Mouse (Mus musculus) intestine, embryonic 14.5 days (tissue): ENCODE measurements around the gene Lars2. TPM values are rescaled to one million over a fixed set of nuclear protein-coding genes. Genes with fewer than 3 reads are reported as not detected.
A peak's percentile ranks its signal among the peaks of the same experiment; 100 is the strongest.

Source experiments
- ATAC-seq: fragments of 200-750 bp; cut with Nextera tagmentation; replicated peaks from 2 replicates; pipeline ENCODE4 v1.8.0; 2017; ENCODE audit warnings: low read depth, moderate number of reproducible peaks, moderate TSS enrichment, moderate library complexity; ENCODE audit not compliant: low FRiP score, low TSS enrichment
- DNase-seq: peaks from one replicate; pipeline ENCODE4 v3.0.0-alpha.2; 2018; ENCODE audit warnings: low spot score
- H3K27ac ChIP-seq: fragments of 300-500 bp; sonication (generic); 2 replicates; pipeline ENCODE4 v1.5.1; 2014; ENCODE audit warnings: low read depth, mild to moderate bottlenecking, control low read depth
- H3K27me3 ChIP-seq: fragments of 300-500 bp; sonication (generic); replicated peaks from 2 replicates; pipeline ENCODE4 v1.6.1; 2014; ENCODE audit warnings: low read length, control low read depth; ENCODE audit not compliant: control insufficient read depth, insufficient read depth
- H3K36me3 ChIP-seq: fragments of 300-500 bp; sonication (generic); 2 replicates; pipeline ENCODE4 v1.6.1; 2014; ENCODE audit warnings: low read length, control low read depth; ENCODE audit not compliant: control insufficient read depth, insufficient read depth
- H3K4me1 ChIP-seq: fragments of 300-500 bp; sonication (generic); replicated peaks from 2 replicates; pipeline ENCODE4 v1.6.1; 2014; ENCODE audit warnings: low read length, control low read depth, mixed read lengths; ENCODE audit not compliant: control insufficient read depth, insufficient read depth
- H3K4me2 ChIP-seq: fragments of 300-500 bp; sonication (generic); 2 replicates; pipeline ENCODE4 v1.6.1; 2014; ENCODE audit warnings: low read length
- H3K4me3 ChIP-seq: fragments of 300-500 bp; sonication (generic); 2 replicates; pipeline ENCODE4 v1.5.1; 2014; ENCODE audit warnings: low read depth, low read length, control low read depth, mixed read lengths
- H3K9ac ChIP-seq: fragments of 300-500 bp; sonication (generic); 2 replicates; pipeline ENCODE4 v1.6.1; 2014; ENCODE audit warnings: mild to moderate bottlenecking, low read length
- H3K9me3 ChIP-seq: fragments of 300-500 bp; sonication (generic); 2 replicates; pipeline ENCODE4 v1.6.1; 2016; ENCODE audit warnings: low read length, control low read depth; ENCODE audit not compliant: control insufficient read depth
- WGBS: fragments of 180-500 bp; shearing (Covaris S2); extraction: QIAGEN DNeasy Blood & Tissue Kit; methylation state at CpG from one replicate; pipeline ENCODE4 v1.1.7; 2014; 5-methylcytosine and 5-hydroxymethylcytosine counted together
- polyA plus RNA-seq: library from polyadenylated mRNA; unstranded; fragments of >200 nt; fragmentation: Nextera tagmentation; extraction: Ambion mirVana; gene quantifications from 2 replicates; pipeline ENCODE4 v1.2.1, GENCODE M21; 2014

The Lars2 gene
- polyA plus RNA-seq, 1 experiment from 2014 or later = 1,414 TPM

DNA sequence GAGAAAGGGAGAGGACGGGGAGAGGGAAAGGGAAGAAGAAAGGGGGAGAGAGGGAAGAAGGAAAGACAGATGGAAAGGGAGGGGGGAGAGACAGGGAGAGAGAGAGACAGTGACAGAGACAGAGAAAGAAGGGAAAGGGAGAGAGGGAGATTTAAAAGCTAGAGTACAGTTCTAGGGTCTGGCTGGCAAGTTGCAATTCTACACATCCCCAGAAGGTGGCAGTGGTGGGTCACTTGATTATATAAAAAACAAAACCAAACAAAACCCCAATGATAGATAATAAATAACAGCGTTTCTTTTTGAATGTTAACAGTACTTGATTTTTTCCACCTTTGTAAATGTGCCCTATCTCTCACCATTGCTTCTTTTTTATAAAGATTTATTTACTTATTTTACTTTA, 83.4 kb downstream of the Lars2 start:
- Histone ChIP-seq H3K4me2 (no peak overlapping the region), H3K9me3 (no peaks in the 10 kb centered on the region), H3K27ac (no peak overlapping the region), H3K27me3 (no peaks in the 10 kb centered on the region), H3K4me3 (no peak overlapping the region), H3K36me3 (peaks cover 16% of the 10 kb centered on the region), H3K9ac (no peak overlapping the region), H3K4me1 (no peaks in the 10 kb centered on the region; the same call in 1 of the 2 replicates)
- ATAC-seq (no peak), DNase-seq (peak; percentile 82)
- WGBS = 33% methylated on average over 2 of the region's 2 CpGs

DNA sequence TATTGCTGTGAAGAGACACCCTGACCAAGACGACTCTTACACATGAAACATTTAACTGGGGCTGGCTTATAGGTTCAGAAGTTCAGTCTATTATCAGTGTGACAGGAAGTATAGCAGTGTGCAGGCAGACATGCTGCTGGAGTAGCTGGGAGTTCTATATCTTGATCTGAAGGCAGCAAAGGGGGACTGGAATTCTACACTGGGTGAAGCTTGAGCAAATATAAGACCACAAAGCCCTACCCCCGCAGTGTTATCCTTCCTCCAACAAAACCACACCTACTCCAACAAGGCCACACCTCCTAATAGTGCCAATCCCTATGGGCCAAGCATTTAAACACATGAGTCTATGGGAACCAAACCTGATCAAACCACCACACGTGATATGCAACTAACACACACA, 85.0 kb downstream of the Lars2 start:
- no peaks in the 10 kb centered on the region for H3K27me3 ChIP-seq
- no peak overlapping the region for H3K4me3 ChIP-seq
- no peaks in the 10 kb centered on the region; the same call in 1 of the 2 replicates for H3K4me1 ChIP-seq
- no peak overlapping the region for H3K27ac ChIP-seq
- ATAC-seq (no peak), DNase-seq (no peak)
- H3K9ac ChIP-seq = no peak overlapping the region
- H3K36me3 ChIP-seq = peaks cover 24% of the 10 kb centered on the region
- 64% methylated on average over 3 of the region's 3 CpGs for WGBS
- no peaks in the 10 kb centered on the region for H3K9me3 ChIP-seq
- no peak overlapping the region for H3K4me2 ChIP-seq

DNA sequence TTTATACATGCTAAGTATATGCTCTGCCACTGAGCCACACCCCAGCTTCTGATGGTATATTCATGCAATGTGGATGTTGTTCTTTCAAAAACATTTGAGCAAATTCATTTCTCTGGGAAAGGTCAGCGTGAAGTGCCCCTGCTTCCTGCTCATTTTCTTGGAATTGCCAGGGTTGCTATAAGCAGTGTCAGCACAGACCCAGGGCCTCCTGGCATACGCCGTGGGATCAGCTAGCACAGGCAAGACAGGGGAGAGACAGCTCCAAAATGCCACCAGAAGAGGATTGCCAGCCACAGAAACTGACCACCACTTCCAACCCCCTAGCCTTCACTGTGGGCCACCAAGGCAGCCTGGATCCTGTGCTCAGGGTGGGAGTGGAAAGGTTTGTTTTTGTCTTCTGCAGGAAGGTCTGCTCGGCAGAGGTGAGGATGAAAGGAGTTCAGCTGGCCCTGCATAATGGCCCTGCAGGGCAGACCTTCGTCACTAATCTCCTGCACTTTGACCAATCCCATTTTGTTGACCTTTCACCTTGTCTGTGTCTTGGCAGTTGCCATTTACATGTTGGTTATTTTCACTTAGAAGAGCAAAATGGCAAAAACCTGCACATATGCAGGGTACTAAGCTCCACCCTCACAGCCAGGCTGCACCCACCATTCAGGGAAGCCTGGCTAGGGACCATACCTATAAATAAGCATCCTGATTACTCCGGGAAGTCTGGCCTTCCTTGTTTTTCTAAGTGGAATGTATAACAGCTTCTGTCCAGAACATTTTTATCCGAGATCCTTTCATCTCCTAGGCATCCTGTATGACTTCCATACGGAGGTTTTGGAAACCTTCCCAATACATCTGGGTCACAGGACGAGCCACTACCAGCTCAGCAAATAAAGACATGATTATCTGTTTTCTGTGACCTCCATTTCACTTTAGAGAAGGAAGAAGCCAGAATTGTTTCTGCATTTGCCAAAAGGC, 90.2 kb downstream of the Lars2 start:
- Histone ChIP-seq H3K9ac (no peak overlapping the region), H3K9me3 (no peaks in the 10 kb centered on the region), H3K36me3 (peaks cover 32% of the 10 kb centered on the region), H3K27me3 (no peaks in the 10 kb centered on the region), H3K4me3 (no peak overlapping the region), H3K27ac (peak overlapping the region; percentile 43; the same call in 1 of the 2 replicates), H3K4me1 (peaks cover 3% of the 10 kb centered on the region; the same call in 1 of the 2 replicates), H3K4me2 (no peak overlapping the region)
- 51% methylated on average over 9 of the region's 9 CpGs for WGBS
- DNase-seq (no peak), ATAC-seq (no peak)

DNA sequence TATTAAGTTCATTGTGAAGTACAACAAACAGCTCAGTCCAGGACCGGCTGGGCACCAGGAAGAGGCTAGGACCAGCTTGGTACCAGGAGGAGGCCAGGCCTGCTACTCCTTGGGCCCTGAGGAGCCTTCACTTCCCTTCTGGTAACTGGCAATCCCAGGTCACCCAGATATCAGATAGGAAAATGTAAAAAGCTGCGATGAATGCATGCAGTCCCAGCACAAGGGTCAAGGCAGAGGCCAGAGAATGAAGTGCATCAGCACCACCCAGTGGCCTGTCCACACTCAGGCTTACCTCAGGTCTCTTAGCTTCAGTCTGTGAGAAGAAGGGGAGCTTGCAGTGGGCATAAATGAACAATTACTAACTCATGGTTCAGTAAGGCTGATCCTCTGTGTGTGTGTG, 90.9 kb downstream of the Lars2 start:
- H3K27me3 ChIP-seq = no peaks in the 10 kb centered on the region
- H3K27ac ChIP-seq = peak overlapping the region; percentile 43; the same call in 1 of the 2 replicates
- H3K9me3 ChIP-seq = no peaks in the 10 kb centered on the region
- no peak overlapping the region for H3K4me2 ChIP-seq
- no peak overlapping the region for H3K4me3 ChIP-seq
- ATAC-seq (no peak), DNase-seq (no peak)
- peaks cover 3% of the 10 kb centered on the region; the same call in 1 of the 2 replicates for H3K4me1 ChIP-seq
- H3K36me3 ChIP-seq = peaks cover 34% of the 10 kb centered on the region
- WGBS = 40% methylated on average over 2 of the region's 2 CpGs
- no peak overlapping the region for H3K9ac ChIP-seq

DNA sequence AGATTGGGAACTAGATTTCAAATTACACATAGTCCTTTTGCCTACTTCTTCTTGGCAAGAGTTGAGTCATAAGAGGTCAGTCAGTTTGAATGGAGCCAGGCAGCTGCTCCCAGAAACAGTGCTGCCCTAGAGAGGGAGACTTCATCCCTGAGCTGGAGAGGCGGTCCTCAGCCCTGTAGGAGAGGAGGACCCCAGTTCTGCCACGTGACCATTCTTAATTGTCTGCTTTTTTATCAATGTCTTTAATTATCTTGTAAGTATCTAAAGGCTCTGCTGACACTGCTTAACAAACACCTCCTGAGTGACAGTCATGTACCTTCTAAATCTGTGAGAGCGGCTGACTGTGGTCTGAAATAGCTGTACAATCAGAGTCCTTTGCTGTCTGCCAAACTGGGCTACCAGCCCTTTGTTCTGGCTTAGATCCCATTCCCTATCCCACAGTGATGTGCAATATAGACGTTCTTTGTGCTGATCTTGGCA, 100.5 kb downstream of the Lars2 start:
- no peak overlapping the region for H3K4me2 ChIP-seq
- H3K27ac ChIP-seq = no peak overlapping the region
- DNase-seq (no peak), ATAC-seq (no peak)
- 0 out of 2 replicates have a peak, but pooled peaks cover 7% of the 10 kb centered on the region for H3K36me3 ChIP-seq
- H3K27me3 ChIP-seq = no peaks in the 10 kb centered on the region
- no peaks in the 10 kb centered on the region for H3K9me3 ChIP-seq
- no peak overlapping the region for H3K9ac ChIP-seq
- WGBS = 75% methylated on average over 4 of the region's 4 CpGs
- H3K4me3 ChIP-seq = no peak overlapping the region
- no peaks in the 10 kb centered on the region for H3K4me1 ChIP-seq

DNA sequence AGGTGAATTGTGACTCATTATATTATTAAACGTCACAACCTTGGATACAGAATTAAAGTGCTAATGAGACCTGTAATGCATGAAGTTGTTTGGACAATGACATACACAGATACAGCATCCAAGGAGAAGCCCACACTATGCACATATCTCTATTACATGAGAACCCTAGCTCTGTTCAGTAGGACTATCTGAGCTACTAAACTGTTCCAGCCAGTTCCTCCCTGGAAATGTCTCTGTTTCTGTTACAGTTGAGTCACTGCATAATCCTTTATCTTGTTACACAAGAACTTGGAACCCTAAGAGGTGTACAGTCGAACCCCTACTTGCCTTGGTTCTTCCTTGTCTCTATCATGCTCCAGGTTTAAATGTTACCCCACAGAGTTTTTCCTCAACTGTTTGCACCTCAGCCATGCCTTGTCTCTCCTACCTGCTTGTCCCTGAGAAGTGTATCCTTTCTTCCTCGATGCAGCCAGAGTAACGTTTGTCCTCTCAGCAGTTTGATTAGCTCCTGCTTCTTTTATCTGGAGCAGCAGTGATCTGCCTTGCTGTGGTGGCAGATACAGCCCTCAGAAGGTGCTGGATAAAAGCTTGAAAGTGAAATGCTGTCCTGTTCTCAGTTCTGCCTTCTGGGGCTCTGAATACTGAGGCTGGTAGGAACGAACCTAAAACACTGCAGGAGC, 101.8 kb downstream of the Lars2 start:
- DNase-seq (no peak), ATAC-seq (no peak)
- 70% methylated on average over 5 of the region's 5 CpGs for WGBS

DNA sequence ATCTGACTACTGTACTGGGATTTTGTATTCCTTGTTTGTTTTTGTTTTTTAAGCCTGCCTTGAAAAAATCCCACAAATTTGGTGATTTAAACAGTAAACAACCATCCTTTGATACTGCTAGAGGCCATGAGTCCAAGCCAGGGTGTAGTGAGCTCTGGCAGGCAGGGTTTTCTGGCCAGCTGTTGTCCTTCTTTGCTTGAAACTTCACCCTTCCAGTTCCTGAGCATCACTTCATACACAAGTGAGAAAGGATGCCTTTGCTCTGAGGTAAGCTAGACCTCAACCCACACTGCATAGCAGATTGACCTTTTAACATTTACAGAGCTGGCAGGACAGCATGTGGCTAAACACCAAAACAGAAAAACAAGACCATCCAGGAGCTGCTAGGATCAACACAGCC, 102.4 kb downstream of the Lars2 start:
- Histone ChIP-seq H3K27me3 (no peaks in the 10 kb centered on the region), H3K9me3 (no peaks in the 10 kb centered on the region), H3K27ac (no peak overlapping the region), H3K9ac (no peak overlapping the region), H3K4me3 (no peak overlapping the region), H3K4me2 (no peak overlapping the region), H3K4me1 (0 out of 2 replicates have a peak, but pooled peaks cover 4% of the 10 kb centered on the region), H3K36me3 (no peaks in the 10 kb centered on the region)
- DNase-seq (no peak), ATAC-seq (no peak)

More for the DNA sequence above, 101.8 kb downstream of the Lars2 start:
- Histone ChIP-seq H3K36me3 (no peaks in the 10 kb centered on the region), H3K27ac (no peak overlapping the region), H3K4me1 (0 out of 2 replicates have a peak, but pooled peaks cover 4% of the 10 kb centered on the region), H3K9me3 (no peaks in the 10 kb centered on the region), H3K9ac (no peak overlapping the region), H3K27me3 (no peaks in the 10 kb centered on the region), H3K4me3 (no peak overlapping the region), H3K4me2 (no peak overlapping the region)

DNA sequence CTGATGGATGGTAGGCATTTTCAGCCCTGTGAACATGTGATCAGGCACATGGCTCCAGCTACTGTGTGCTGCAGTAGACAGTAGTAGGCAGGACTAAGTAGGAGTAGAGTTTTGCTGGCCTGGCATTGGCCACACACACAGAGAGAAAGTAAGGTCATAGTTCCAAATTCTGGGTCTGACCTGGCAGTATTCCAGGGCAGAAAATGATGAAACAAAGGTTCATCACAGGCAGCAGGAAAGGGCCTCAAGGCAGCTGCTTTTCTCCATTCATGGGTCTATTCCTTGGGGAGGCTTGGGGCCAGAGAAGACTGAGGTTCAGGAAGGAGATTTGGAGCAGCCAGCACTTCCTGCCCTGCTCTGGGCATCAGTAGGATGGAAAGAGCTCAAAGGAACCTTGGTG, 106.7 kb downstream of the Lars2 start:
- Histone ChIP-seq H3K4me2 (no peak overlapping the region), H3K36me3 (no peaks in the 10 kb centered on the region), H3K27ac (no peak overlapping the region), H3K27me3 (no peaks in the 10 kb centered on the region), H3K9me3 (no peaks in the 10 kb centered on the region), H3K4me1 (peaks cover 9% of the 10 kb centered on the region), H3K9ac (no peak overlapping the region), H3K4me3 (no peak overlapping the region)
- DNase-seq (no peak), ATAC-seq (no peak)
